Mouse (Mus musculus) liver, embryonic 11.5 days (tissue): ENCODE measurements around the gene Hc. TPM values are rescaled to one million over a fixed set of nuclear protein-coding genes. Genes with fewer than 3 reads are reported as not detected.

ENCODE experiments used
- ATAC-seq: fragments of 200-750 bp; cut with Nextera tagmentation; replicated peaks from 2 replicates; pipeline ENCODE4 v1.8.0; 2017; ENCODE audit warnings: moderate number of reproducible peaks, mild to moderate bottlenecking, moderate TSS enrichment, moderate library complexity; ENCODE audit not compliant: low FRiP score
- DNase-seq: peaks from one replicate; pipeline ENCODE4 v3.0.0-alpha.2; 2017; ENCODE audit warnings: low spot score
- H3K27ac ChIP-seq: fragments of 300-500 bp; sonication (generic); 2 replicates; pipeline ENCODE4 v1.5.1; 2014; ENCODE audit warnings: mild to moderate bottlenecking, low read depth, low read length, control low read depth
- H3K27me3 ChIP-seq: fragments of 300-500 bp; sonication (generic); replicated peaks from 2 replicates; pipeline ENCODE4 v1.6.1; 2014; ENCODE audit warnings: low read length, mixed read lengths; ENCODE audit not compliant: control insufficient read depth, insufficient read depth
- H3K36me3 ChIP-seq: fragments of 300-500 bp; sonication (generic); 2 replicates; pipeline ENCODE4 v1.6.1; 2014; ENCODE audit warnings: mild to moderate bottlenecking, low read length, moderate library complexity, mixed read lengths; ENCODE audit not compliant: control insufficient read depth, insufficient read depth
- H3K4me1 ChIP-seq: fragments of 300-500 bp; sonication (generic); replicated peaks from 2 replicates; pipeline ENCODE4 v1.6.1; 2014; ENCODE audit warnings: low read length, mixed read lengths; ENCODE audit not compliant: control insufficient read depth, insufficient read depth
- H3K4me2 ChIP-seq: fragments of 300-500 bp; sonication (generic); 2 replicates; pipeline ENCODE4 v1.6.1; 2014; ENCODE audit warnings: mild to moderate bottlenecking, control low read depth, moderate library complexity
- H3K4me3 ChIP-seq: fragments of 300-500 bp; sonication (generic); 2 replicates; pipeline ENCODE4 v1.5.1; 2014; ENCODE audit warnings: low read depth, low read length, control low read depth
- H3K9ac ChIP-seq: fragments of 300-500 bp; sonication (generic); 2 replicates; pipeline ENCODE4 v1.6.1; 2014; ENCODE audit warnings: low read depth, low read length, control low read depth
- H3K9me3 ChIP-seq: fragments of 300-500 bp; sonication (generic); 2 replicates; pipeline ENCODE4 v1.6.1; 2016; ENCODE audit warnings: low read length, inconsistent platforms, mixed read lengths; ENCODE audit not compliant: control insufficient read depth
- WGBS: fragments of 180-500 bp; shearing (Covaris S2); extraction: QIAGEN DNeasy Blood & Tissue Kit; methylation state at CpG from one replicate; pipeline ENCODE4 v1.1.7; 2014; 5-methylcytosine and 5-hydroxymethylcytosine counted together
- polyA plus RNA-seq: library from polyadenylated mRNA; unstranded; fragments of >200 nt; fragmentation: Nextera tagmentation; extraction: Ambion mirVana; gene quantifications from 2 replicates; pipeline ENCODE4 v1.2.1, GENCODE M21; 2014

Hc gene
- polyA plus RNA-seq, 1 experiment from 2014 or later = 10.0 TPM

- WGBS = 37% methylated on average over 5 of the region's 5 CpGs
- Histone ChIP-seq H3K36me3 (no peaks in the 10 kb centered on the region), H3K27me3 (peaks cover 5% of the 10 kb centered on the region; the same call in 1 of the 2 replicates), H3K4me2 (no peak overlapping the region), H3K4me1 (no peaks in the 10 kb centered on the region), H3K9ac (no peak overlapping the region), H3K27ac (no peak overlapping the region), H3K4me3 (no peak overlapping the region), H3K9me3 (no peaks in the 10 kb centered on the region)
- ATAC-seq (no peak), DNase-seq (no peak)
Measured at GRCm38 (mm10) chr2:34937460-34937859, 123.8 kb downstream of the Hc start.

Other genes with a start within 250 kb of the Hc start
- 78.7 and 81.2 TPM in 2 replicates for gene Fbxw2, start 235.1 kb downstream of the Hc start, polyA plus RNA-seq
- not detected in 2 replicates for gene Gm34653, start 228.4 kb downstream of the Hc start, polyA plus RNA-seq
- gene Cutal, start 187.0 kb downstream of the Hc start, polyA plus RNA-seq = 2.5 and 2.7 TPM in 2 replicates
- gene Psmd5, start 186.5 kb downstream of the Hc start, polyA plus RNA-seq = 138 and 147 TPM in 2 replicates
- gene Phf19, start 147.4 kb downstream of the Hc start, polyA plus RNA-seq = 4.5 and 5.2 TPM in 2 replicates
- 0.38 TPM in 2 replicates for gene Traf1, start 99.7 kb downstream of the Hc start, polyA plus RNA-seq
- gene AI182371, start 40.1 kb upstream of the Hc start, polyA plus RNA-seq = 0.99 and 2.5 TPM in 2 replicates
- 18.4 and 22.7 TPM in 2 replicates for gene Cntrl, start 48.1 kb upstream of the Hc start, polyA plus RNA-seq
- 192 and 201 TPM in 2 replicates for gene Rab14, start 139.7 kb upstream of the Hc start, polyA plus RNA-seq
- 76.4 and 85.4 TPM in 2 replicates for gene Gsn, start 194.9 kb upstream of the Hc start, polyA plus RNA-seq